Mouse (Mus musculus) heart, adult 2 months (tissue): Measurements from ENCODE around the gene Odf4. TPM values are rescaled to one million over a fixed set of nuclear protein-coding genes. Genes with fewer than 3 reads are reported as not detected.

Experiments
- DNase-seq, 2 experiments: peaks; one replicate each; pipeline ENCODE4 v3.0.0; 2021
- H3K27ac ChIP-seq: fragments of 200-600 bp; 2 replicates; pipeline ENCODE4 v1.8.1; 2022
- H3K27me3 ChIP-seq: fragments of 200-500 bp; 2 replicates; pipeline ENCODE4 v1.6.1; 2012; ENCODE audit warnings: mild to moderate bottlenecking, low read length, inconsistent platforms, mixed read lengths; ENCODE audit not compliant: control insufficient read depth, insufficient read depth
- H3K36me3 ChIP-seq: fragments of 200-500 bp; 2 replicates; pipeline ENCODE4 v1.6.1; 2012; ENCODE audit warnings: low read length, inconsistent platforms; ENCODE audit not compliant: control insufficient read depth, insufficient read depth
- H3K4me1 ChIP-seq: fragments of 200-500 bp; 2 replicates; pipeline ENCODE4 v1.6.1; 2011; ENCODE audit warnings: low read length; ENCODE audit not compliant: control insufficient read depth, insufficient read depth
- H3K4me3 ChIP-seq: fragments of 200-600 bp; 2 replicates; pipeline ENCODE4 v1.8.1; 2022
- H3K79me2 ChIP-seq: fragments of 200-500 bp; replicated peaks from 2 replicates; pipeline ENCODE4 v1.6.1; 2012; ENCODE audit warnings: mild to moderate bottlenecking, inconsistent platforms, low read length, moderate library complexity, mixed read lengths; ENCODE audit not compliant: control insufficient read depth, insufficient read depth
- H3K9ac ChIP-seq: fragments of 200-500 bp; 2 replicates; pipeline ENCODE4 v1.6.1; 2012; ENCODE audit warnings: low read depth, mild to moderate bottlenecking, control low read depth, inconsistent platforms, low read length, mixed read lengths
- CTCF ChIP-seq: fragments of 200-600 bp; IDR thresholded peaks from 2 replicates; pipeline ENCODE4 v1.8.1; 2022; ENCODE audit warnings: antibody characterized with exemption, mild to moderate bottlenecking, moderate library complexity
- EP300 ChIP-seq: fragments of 200-500 bp; IDR thresholded peaks from 2 replicates; pipeline ENCODE4 v1.6.1; 2011; ENCODE audit warnings: low read depth, low read length, control low read depth; ENCODE audit not compliant: insufficient read depth
- POLR2A ChIP-seq: fragments of 200-500 bp; IDR thresholded peaks from 2 replicates; pipeline ENCODE4 v1.6.1; 2011; ENCODE audit warnings: mild to moderate bottlenecking, low read depth, low read length, control low read depth; ENCODE audit not compliant: insufficient read depth
- WGBS: fragments of 180-500 bp; shearing (Covaris S2); methylation state at CpG from one replicate; pipeline ENCODE4 v1.1.7; 2018; 5-methylcytosine and 5-hydroxymethylcytosine counted together
- intact Hi-C: fragments of 180-260 bp; cut with DNase I; formaldehyde crosslinking; loops from one replicate; pipeline ENCODE4 v1.15.1; 2025
- polyA plus RNA-seq: library from polyadenylated mRNA; depleted of rRNA; stranded (reverse); fragments of >200 nt; gene quantifications from 2 replicates; pipeline ENCODE4 v1.2.3, GENCODE M21; 2012
- total RNA-seq, 2 experiments: library from RNA; stranded (reverse); gene quantifications; 2 replicates each; pipeline ENCODE4 v1.2.3; 2021

Odf4 gene
- total and polyA plus RNA-seq, 3 experiments, result 0.25 TPM; not detected in 2

DNA sequence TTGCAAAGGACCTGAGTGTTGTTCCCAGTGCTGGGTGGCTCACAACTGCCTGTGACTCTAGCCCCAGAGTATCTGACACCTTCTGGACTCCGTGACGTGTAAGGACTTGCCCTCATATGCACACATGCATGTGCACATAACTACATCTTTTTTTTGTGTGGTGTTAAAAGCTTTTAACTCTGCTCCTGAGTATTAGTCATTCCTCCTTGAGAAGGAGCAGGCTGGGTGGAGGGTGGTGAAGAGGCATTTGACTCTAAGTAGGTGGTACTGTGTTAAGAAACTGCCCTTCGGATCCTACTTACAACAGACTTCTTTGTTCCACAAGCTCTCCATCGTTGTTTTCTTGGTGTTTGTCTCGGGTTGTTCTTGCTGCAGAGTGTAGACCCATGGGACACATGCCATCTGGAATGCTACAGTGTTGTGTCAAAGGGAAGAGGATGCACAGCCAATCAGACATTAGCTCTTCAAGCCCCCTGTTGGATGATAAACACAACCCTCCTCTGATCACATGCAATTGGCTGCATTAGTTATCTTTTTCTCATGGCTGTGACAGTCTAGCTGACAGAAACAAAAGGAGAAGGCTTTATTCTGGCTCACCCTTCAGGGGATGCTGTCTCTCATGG is 7.1 kb upstream of the Odf4 start:
- DNase-seq, result no peak

DNA sequence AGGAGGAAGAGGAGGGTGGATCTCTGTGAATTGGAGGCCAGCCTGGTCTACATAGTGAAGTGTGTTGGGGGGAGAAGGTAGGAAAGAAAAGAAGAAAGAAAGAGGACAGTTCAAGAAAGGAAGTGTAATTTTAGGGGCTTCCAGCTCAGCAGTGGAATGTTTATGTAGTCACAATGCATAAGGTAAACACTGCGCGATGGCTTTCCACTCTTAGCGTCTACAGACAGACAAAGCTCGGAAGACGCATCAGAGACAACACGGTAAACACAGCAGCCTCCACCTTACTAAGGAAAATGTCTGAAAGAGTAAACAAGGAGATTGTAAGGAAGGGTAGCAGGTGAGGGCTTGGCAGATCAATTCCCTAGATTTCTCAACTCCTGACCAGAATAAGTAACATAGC is 3.1 kb upstream of the Odf4 start:
- no peak overlapping the region for H3K27ac ChIP-seq
- H3K79me2 ChIP-seq, result no peaks in the 10 kb centered on the region
- H3K36me3 ChIP-seq, result no peaks in the 10 kb centered on the region
- no peak overlapping the region for H3K4me3 ChIP-seq
- H3K4me1 ChIP-seq, result no peaks in the 10 kb centered on the region
- no peak for DNase-seq
- H3K9ac ChIP-seq, result no peak overlapping the region
- intact Hi-C loops, result no loop called here
- 67% methylated on average over 6 of the region's 6 CpGs for WGBS
- no peaks in the 10 kb centered on the region for H3K27me3 ChIP-seq
- TF ChIP-seq POLR2A (no peak), EP300 (no peak), CTCF (no peak)

More for the DNA sequence above, 7.1 kb upstream of the Odf4 start:
- no peak for TF ChIP-seq POLR2A
- no peak for TF ChIP-seq CTCF
- no peak for TF ChIP-seq EP300
- WGBS, result 61% methylated on average over 5 of the region's 5 CpGs
- Histone ChIP-seq H3K79me2 (no peaks in the 10 kb centered on the region), H3K27me3 (no peaks in the 10 kb centered on the region), H3K36me3 (no peaks in the 10 kb centered on the region), H3K9ac (no peak overlapping the region), H3K27ac (no peak overlapping the region), H3K4me3 (no peak overlapping the region), H3K4me1 (no peaks in the 10 kb centered on the region)
- intact Hi-C loops, result no loop called here

- Histone ChIP-seq H3K9ac (no peak overlapping the region), H3K4me1 (no peaks in the 10 kb centered on the region), H3K27me3 (no peaks in the 10 kb centered on the region), H3K36me3 (no peaks in the 10 kb centered on the region), H3K4me3 (no peak overlapping the region), H3K27ac (no peak overlapping the region), H3K79me2 (no peaks in the 10 kb centered on the region)
- TF ChIP-seq EP300 (no peak), POLR2A (no peak), CTCF (no peak)
- DNase-seq, result no peak
- intact Hi-C loops, result no loop called here
- WGBS, result 95% methylated on average over 2 of the region's 2 CpGs
Measured at GRCm38 (mm10) chr11:68924749-68925148, 2.1 kb downstream of the Odf4 start.

- H3K4me1 ChIP-seq, result no peaks in the 10 kb centered on the region
Measured at GRCm38 (mm10) chr11:68923191-68923590, 3.7 kb downstream of the Odf4 start.

GRCm38 (mm10) chr11:68914566-68914965 is 12.3 kb downstream of the Odf4 start:
- H3K36me3 ChIP-seq, result no peaks in the 10 kb centered on the region
- H3K4me3 ChIP-seq, result no peak overlapping the region
- peaks cover 6% of the 10 kb centered on the region for H3K4me1 ChIP-seq
- H3K27ac ChIP-seq, result no peak overlapping the region
- no peaks in the 10 kb centered on the region for H3K27me3 ChIP-seq
- TF ChIP-seq POLR2A (no peak), CTCF (no peak), EP300 (no peak)
- no peak for DNase-seq
- H3K9ac ChIP-seq, result no peak overlapping the region
- intact Hi-C loops, result no loop called here
- WGBS, result 82% methylated on average over 4 of the region's 4 CpGs
- H3K79me2 ChIP-seq, result no peaks in the 10 kb centered on the region

More at GRCm38 (mm10) chr11:68923191-68923590, 3.7 kb downstream of the Odf4 start:
- no peaks in the 10 kb centered on the region for H3K79me2 ChIP-seq
- H3K27me3 ChIP-seq, result no peaks in the 10 kb centered on the region
- intact Hi-C loops, result no loop called here
- H3K4me3 ChIP-seq, result no peak overlapping the region
- no peaks in the 10 kb centered on the region for H3K36me3 ChIP-seq
- H3K27ac ChIP-seq, result no peak overlapping the region
- DNase-seq, result no peak
- TF ChIP-seq POLR2A (no peak), CTCF (no peak), EP300 (no peak)
- WGBS, result 82% methylated on average over 3 of the region's 3 CpGs
- H3K9ac ChIP-seq, result no peak overlapping the region

DNA sequence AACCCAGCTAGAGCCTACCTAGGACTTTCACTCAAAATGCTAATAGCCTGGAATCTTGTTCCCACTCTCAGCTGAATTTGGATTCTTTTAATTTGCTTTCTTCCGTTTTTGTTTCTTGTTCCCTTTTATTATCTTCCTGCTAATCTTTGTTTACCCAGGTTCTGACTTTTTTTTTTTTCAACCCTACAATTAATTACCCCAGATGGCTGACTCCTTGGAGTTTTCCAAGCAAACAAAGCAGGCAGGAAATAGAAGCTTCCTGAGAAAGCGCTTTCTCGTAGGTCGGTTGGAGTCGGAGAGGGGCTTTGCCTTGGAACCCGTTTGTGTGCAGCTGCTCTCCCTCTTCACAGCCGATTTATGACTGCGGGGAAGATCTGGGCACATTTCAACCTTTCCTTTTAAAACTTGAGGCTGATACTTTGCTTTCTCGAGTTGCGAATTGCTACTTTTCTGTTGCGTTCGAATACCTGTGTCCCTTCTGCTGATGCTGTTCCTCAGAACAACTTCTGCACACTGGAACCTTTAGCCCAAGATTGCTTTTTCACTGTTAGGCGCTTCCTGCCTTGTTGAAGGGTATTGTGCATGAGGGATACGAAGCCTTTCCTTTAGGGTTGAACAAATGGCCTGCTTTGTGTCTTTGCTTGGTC is 15.2 kb downstream of the Odf4 start:
- no peaks in the 10 kb centered on the region for H3K79me2 ChIP-seq
- H3K36me3 ChIP-seq, result no peaks in the 10 kb centered on the region; the same call in 1 of the 2 replicates
- no peak for DNase-seq
- H3K27ac ChIP-seq, result peak overlapping the region; percentile 72
- H3K4me1 ChIP-seq, result peaks cover 13% of the 10 kb centered on the region
- intact Hi-C loops, result loop anchor here (1.0 kb wide), 1 partner anchor 45 kb away; no protein-coding TSS in a partner anchor
- peak overlapping the region; percentile 17; the same call in 1 of the 2 replicates for H3K4me3 ChIP-seq
- TF ChIP-seq POLR2A (0 out of 2 replicates have a peak, but pooled peaks have one; percentile 14), CTCF (no peak)
- H3K9ac ChIP-seq, result peak overlapping the region; percentile 44
- WGBS, result 30% methylated on average over 14 of the region's 14 CpGs
- H3K27me3 ChIP-seq, result no peaks in the 10 kb centered on the region
